Mouse (Mus musculus): Measurements from ENCODE around the gene Scgn. TPM values are rescaled to one million over a fixed set of nuclear protein-coding genes. Genes with fewer than 3 reads are reported as not detected.

The Scgn gene
- polyA plus RNA-seq, 1 experiment, result 32.2 TPM

DNA sequence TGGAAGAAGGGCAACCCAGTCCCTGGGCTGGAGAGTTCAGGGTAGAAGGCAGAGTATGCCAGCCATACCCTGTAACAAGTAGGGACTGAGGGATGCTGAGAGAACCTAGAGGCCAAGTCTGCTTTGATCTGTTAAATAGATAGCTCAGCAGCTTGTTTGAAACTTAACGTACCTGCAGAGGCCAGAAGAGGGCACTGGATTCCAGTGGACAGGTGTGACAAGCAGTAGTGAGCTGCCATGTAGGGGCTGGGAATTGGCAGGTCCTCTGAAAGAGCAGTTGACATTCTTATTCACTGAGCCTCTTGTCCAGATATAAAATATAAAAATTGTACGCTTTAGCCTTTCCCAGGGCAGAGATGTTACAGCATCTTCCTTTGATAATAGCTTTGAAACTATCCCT, 48.2 kb downstream of the Scgn start:
- no peak for DNase-seq (ENCODE audit: extremely low spot score in 1 of 2, low spot score in 1 of 2)

DNA sequence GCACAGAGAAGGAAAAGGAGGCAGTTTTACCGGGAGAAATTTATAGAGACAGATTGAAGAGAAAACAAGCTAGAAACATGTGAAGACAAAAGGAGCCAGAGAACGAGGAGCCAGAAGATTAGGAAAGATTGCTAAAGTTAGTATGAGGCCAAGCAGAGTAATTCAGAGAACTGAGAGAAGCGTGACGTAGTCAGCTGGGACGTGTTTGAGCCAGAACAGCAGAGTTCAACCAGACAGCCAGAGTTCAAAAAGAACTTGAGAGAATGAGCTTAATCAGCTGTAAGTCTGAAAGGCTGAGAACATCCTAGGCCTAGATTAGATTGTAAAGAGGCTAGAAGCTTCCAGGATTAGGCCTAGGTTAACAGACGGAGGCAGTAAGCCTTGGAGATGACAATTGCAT, 50.7 kb downstream of the Scgn start:
- DNase-seq (ENCODE audit: extremely low spot score in 1 of 2, low spot score in 1 of 2), result no peak

DNA sequence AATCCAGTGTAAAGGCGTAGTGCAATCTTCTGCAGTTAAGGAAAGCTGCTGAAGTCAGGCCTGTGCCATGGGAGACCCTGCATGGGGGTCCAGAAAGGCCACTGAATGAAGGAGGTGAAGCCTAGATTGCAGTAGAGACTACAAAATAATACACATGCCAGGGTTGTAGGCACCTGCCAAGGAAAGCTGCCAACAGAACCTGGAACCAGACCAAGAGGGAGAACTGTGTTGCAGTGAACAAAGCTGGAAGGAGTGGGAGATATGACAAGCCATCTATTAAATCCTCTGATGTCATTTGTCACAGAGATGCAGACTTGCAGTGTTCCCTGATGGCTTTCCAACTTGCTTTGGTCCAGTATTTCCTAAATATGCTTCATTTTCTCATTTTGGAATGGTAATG, 52.3 kb downstream of the Scgn start:
- peak in 1 of 2 experiments; percentile 53 for DNase-seq (ENCODE audit: extremely low spot score in 1 of 2, low spot score in 1 of 2)

DNA sequence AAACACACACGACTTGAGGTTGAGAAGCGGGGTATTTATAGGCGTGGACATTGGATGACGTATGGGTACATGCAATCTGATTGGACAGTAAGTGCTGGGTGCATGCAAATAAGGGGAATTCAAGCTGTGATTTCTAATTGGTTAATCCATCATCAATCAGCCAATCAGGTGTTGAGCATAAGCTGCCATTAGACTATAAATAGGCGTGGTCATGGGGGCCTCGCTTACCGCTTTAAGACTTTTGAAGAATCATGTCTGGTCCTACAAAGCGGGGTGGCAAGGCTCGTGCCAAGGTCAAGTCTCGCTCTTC, 56.8 kb downstream of the Scgn start, which contains the start of gene Hist1h2aa:
TSS of gene Hist1h2aa (plus strand) at position 252 of the 310 bp plus-strand sequence.
- no peak for DNase-seq (ENCODE audit: extremely low spot score in 1 of 2, low spot score in 1 of 2)

DNA sequence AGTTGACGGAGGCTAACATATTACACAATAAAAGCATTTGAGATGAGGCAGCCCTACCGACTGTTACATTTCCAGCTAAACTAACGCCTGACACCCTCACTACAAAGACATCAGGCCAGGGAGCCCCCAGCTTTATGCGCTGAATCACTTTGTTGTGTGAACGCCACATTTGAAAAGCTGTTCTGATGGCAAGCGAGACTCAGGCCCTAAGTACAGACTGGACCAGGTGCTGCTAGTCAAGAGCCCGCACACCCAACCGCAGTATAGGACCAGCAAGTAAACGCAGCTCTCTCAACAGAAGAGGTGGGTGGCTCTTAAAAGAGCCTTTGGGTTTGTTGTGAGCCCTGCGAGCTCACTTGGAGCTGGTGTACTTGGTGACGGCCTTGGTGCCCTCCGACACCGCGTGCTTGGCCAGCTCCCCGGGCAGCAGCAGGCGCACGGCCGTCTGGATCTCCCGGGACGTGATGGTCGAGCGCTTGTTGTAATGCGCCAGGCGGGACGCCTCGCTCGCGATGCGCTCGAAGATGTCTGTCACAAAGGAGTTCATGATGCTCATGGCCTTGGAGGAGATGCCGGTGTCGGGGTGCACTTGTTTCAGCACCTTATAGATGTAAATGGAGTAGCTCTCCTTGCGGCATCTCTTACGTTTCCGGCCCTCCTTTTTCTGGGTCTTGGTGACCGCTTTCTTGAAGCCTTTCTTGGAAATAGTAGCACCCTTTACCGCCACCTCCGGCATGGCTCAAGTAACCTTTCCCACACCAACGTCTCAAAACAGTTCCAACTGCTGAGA, 57.4 kb downstream of the Scgn start, which contains the start of gene Hist1h2ba:
TSS of gene Hist1h2ba (minus strand) at position 736 of the 790 bp plus-strand sequence.
- no peak for DNase-seq (ENCODE audit: extremely low spot score in 1 of 2, low spot score in 1 of 2)

DNA sequence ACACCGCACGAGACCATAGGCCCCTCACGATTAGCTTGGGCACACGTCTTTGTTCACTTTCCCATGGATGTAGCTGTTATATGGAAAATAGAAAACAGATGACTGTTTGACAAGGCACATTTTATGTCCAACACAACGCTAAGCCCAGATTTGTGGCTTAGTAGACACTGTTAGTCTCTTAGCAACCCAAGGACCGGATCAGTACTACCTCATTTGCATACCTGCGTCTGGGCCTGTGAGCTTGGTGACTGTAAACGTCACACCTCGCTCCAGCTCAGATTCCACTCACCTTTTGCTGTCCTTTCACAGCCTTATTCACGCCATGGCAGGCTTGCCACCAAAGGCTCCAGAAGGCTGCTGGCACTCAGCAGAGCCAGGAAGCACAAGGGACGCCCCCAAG, 60.1 kb downstream of the Scgn start:
- DNase-seq (ENCODE audit: extremely low spot score in 1 of 2, low spot score in 1 of 2), result no peak

DNA sequence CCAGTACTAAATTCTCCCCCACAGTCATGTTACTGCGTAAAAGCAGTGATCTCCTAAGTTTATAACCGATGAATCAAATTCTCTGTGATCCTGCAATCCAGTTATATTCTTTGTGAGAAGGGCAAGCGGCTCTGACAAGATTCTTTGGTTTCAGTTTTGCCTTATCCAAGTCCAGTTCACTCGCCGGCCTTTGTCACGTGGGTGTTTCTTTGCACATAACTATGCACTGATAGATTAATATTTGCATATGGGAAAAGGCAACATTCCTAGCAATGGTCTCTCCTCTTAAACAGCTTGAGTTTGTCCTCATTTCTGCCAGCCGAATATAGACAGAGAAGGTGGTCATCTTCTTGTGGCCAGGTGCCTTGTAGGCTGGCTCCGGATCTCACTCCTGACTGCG, 60.6 kb downstream of the Scgn start:
- DNase-seq (ENCODE audit: extremely low spot score in 1 of 2, low spot score in 1 of 2), result no peak

DNA sequence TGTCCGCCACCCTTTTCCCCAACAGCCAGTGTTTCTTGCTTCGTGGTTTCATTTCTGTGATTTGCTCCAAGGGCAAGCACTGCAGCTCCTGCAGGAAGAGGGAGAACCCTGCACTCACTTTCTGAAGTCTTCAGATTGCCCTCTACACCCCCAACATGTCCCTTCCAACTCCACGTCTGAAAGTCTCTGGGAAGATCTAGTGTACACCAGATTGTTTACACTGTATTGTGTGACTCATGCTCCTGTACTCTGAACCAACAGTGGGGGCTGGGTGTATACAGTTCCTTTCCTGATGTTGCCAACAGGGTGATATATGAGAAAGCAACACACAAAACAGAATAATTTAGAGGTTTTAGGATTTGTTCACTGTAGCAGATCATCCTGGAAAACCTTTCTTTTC, 62.4 kb downstream of the Scgn start:
- no peak for DNase-seq (ENCODE audit: extremely low spot score in 1 of 2, low spot score in 1 of 2)

DNA sequence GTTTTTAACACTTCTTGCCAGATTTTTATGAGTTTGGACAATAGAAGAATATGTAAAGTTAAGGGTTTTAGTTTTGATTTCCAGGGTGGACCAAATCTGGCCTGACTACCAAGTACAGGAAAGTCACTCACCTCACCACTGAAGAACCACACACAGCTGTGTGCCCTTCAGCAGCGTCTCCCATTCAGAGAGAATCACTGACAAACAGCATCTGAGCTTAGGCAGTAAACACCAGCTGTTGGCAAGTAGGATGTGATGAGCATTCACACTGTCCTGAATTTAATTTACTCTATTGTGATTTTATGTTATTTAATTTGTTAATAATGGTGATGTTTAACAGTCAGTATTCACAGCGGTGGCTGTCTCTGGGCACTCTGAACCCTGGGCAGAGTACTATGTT, 65.2 kb downstream of the Scgn start:
- no peak for DNase-seq (ENCODE audit: extremely low spot score in 1 of 2, low spot score in 1 of 2)

DNA sequence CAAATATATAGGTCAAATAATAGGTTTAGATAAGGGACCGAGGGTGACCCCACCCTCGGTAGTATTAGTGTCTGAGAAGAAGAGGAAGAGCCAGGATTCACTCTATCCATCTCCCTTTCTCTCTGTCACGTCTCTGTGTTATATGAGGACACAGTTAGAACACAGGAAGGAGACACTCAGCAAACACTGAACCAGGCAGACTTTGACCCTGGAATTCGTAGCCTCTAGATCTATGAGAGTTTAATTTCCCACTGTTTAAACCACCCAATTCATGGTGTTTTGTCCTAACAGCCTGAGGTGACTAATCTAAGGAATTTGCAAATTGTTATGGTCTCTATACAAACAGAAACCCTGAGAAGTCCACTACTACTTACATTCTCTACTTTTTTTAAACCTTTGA, 73.3 kb downstream of the Scgn start:
- no peak for DNase-seq (ENCODE audit: extremely low spot score in 1 of 2, low spot score in 1 of 2)

DNA sequence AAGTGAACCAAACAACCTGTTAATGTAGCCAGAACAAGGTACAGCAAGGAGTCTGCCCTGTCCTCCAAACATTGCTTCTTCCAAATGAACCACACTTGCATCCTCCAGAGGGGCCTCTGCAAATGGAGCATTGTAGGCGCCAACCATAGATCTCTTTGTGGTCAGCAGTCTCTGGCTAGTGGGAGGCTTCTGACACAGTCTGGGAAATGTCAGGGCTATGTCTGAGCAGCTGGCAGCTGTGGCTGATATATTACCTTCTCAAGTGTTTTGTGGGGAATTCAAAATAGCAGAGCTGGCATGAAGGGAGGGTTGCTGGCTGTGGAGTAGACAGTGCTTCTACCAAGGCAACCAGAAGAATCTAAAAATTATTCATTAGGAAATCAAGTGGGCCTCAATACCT, 74.9 kb downstream of the Scgn start:
- no peak for DNase-seq (ENCODE audit: extremely low spot score in 1 of 2, low spot score in 1 of 2)

DNA sequence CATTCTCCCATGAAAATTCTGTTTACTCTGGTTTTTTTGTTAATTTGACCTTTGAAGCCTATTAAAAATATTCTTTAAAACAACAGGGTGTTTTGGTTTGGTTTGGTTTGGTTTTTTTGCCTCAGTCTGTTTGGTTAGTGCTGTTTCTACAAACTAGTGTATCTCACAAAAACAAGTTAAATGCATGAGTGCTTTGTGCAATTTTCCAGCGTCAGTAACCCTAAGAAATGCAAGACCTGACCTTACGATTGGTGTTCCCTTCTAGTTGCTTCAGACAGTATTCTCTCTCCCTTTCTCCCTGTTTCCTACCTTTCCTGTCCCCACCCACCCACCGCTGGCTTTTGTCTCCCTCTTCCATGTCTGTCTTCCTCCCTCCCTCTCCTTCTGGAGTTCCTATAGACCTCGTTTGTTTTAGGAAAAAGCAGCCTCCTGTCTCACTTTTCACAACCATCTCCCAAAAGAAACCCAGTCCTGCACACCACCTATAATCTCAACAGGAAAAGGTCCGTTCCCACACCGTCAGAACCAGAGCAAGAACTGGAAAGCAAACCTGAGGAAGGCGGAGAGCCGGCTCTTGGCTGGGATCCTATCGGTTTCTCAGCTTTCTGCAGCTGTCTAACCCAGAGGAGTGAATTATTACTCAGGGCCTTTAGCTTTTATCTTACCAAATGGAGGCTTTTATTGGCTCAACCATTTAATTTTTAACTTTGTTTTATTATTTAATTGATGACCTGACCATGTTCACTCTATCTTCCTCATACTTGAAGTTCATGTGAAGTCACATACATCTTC, 76.4 kb downstream of the Scgn start, which contains the start of gene Slc17a4:
TSS of gene Slc17a4 (minus strand) at position 634 of the 792 bp plus-strand sequence.
- no peak for DNase-seq (ENCODE audit: extremely low spot score in 1 of 2, low spot score in 1 of 2)

DNA sequence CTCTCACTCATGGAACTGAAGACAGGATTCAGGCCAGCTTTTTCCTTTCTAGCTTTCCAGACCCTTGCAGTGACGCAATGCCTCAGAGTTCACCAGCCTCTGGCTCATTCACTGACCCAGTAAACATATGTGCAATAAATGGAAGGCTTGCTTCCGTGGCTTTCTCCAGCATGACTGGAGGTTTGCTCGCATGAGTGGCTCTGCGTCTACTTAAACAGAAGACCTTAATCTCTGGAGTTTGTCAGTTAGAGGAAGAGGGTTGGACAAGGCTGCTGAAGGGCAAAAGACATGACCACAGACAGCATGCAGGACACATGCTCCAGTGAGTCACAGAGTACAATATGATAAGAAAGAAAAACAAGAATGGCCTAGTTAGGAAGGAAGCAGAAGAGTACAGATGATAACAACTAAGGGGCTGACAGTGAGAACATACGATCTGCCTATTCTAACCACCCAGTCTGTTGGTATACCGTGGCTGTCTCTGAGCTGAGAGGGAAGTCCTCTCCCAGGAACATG, 77.2 kb downstream of the Scgn start:
- no peak for DNase-seq (ENCODE audit: extremely low spot score in 1 of 2, low spot score in 1 of 2)

DNA sequence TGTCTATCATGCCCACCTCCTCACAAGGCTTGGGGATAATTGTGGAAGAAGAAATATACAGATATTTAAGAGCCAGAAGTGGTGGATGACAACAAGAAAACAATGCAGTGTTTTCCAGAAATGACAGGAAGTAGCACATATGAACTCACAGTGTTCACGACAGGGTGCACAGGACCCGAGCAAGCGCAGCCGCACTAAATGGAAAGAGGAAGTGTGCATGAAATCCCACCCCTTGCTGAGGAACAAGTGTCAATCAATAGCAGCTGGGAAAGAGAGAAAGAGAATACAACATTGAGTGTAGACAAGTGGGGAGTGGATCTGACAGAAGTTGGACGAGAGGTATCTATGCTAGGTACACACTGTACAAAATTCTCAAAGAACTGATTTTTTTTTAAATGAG, 79.7 kb downstream of the Scgn start:
- DNase-seq (ENCODE audit: extremely low spot score in 1 of 2, low spot score in 1 of 2), result no peak

DNA sequence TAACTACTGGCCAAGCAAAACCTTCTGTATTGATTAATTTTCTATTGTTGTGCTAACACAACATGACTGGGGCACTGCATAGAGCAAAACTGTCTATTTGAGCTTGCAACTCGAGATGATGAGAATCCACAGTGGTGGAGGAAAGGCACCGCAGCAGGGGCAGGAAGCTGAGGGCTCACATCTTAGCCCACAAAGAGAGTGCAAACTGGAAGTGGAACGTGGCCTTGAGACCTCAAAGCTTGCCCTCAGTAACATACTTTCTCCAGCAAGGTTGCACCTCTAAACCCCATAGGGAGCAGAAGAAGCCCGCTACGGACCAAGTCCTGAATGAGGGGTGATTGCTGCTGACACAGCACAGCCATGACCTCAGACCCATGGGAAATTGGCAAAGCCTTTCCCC, 80.9 kb downstream of the Scgn start:
- no peak for DNase-seq (ENCODE audit: extremely low spot score in 1 of 2, low spot score in 1 of 2)

DNA sequence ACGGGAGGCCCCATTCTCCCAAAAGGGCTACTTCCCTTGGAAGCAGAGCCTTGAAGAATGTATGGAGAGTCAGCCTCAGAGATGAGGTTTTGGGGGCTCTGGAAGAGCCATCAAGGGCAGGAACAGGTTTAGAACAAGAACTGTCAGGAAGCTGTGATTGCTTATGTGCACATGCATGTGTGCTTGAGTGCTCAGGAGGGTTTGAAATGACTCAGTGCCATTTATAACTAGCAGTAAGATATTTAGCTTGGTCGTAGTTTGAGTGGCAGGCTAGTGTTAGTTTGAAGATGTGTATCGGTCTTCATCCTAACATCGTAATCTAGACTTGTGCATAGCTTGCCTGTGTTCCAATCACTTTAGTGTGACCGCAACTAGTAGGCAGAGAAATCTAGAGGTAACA, 84.1 kb downstream of the Scgn start:
- DNase-seq (ENCODE audit: extremely low spot score in 1 of 2, low spot score in 1 of 2), result no peak

Other genes with a start within 250 kb of the Scgn start
- 0.24 and 0.46 TPM in 2 replicates for gene Hist1h3c, start 245.6 kb downstream of the Scgn start, polyA plus RNA-seq (2012; rRNA removed)
- 0.74 and 1.3 TPM in 2 replicates for gene Hist1h2bb, start 244.5 kb downstream of the Scgn start, polyA plus RNA-seq (2012; rRNA removed)
- gene Hist1h2ab, start 240.1 kb downstream of the Scgn start, polyA plus RNA-seq (2012; rRNA removed), result 0.82 and 2.8 TPM in 2 replicates
- gene Hist1h3b, start 238.9 kb downstream of the Scgn start, polyA plus RNA-seq (2012; rRNA removed), result 0.76 and 1.1 TPM in 2 replicates
- gene Hist1h4b, start 234.2 kb downstream of the Scgn start, polyA plus RNA-seq (2012; rRNA removed), result 2.9 and 4.5 TPM in 2 replicates
- gene Hist1h4a, start 230.0 kb downstream of the Scgn start, polyA plus RNA-seq (2012; rRNA removed), result 3.8 and 4.6 TPM in 2 replicates
- 0.86 and 1.2 TPM in 2 replicates for gene Hist1h3a, start 228.8 kb downstream of the Scgn start, polyA plus RNA-seq (2012; rRNA removed)
- 0.36 and 0.58 TPM in 2 replicates for gene Hist1h1a, start 227.5 kb downstream of the Scgn start, polyA plus RNA-seq (2012; rRNA removed)
- 0.24 and 0.40 TPM in 2 replicates for gene Trim38, start 221.3 kb downstream of the Scgn start, polyA plus RNA-seq (2012; rRNA removed)
- gene Slc17a2, start 184.2 kb downstream of the Scgn start, polyA plus RNA-seq (2012; rRNA removed), result 0.02 and 0.04 TPM in 2 replicates
- gene Slc17a3, start 151.8 kb downstream of the Scgn start, polyA plus RNA-seq (2012; rRNA removed), result not detected in 2 replicates
- gene Slc17a1, start 123.5 kb downstream of the Scgn start, polyA plus RNA-seq (2012; rRNA removed), result not detected in 2 replicates
- gene Slc17a4, start 76.2 kb downstream of the Scgn start, polyA plus RNA-seq (2012; rRNA removed), result not detected in 2 replicates
- gene Hist1h2ba, start 57.1 kb downstream of the Scgn start, polyA plus RNA-seq (2012; rRNA removed), result not detected in 2 replicates
- gene Hist1h2aa, start 56.8 kb downstream of the Scgn start, polyA plus RNA-seq (2012; rRNA removed), result not detected in 2 replicates